Mouse (Mus musculus) intestine, postnatal 0 days (tissue): Measurements from ENCODE around the gene Urm1. TPM values are rescaled to one million over a fixed set of nuclear protein-coding genes. Genes with fewer than 3 reads are reported as not detected.

Experiments used
- ATAC-seq: fragments of 200-750 bp; cut with Nextera tagmentation; 2 replicates; pipeline ENCODE4 v1.8.0; 2017; ENCODE audit warnings: mild to moderate bottlenecking, moderate TSS enrichment, moderate library complexity
- H3K27ac ChIP-seq: fragments of 300-500 bp; sonication (generic); 2 replicates; pipeline ENCODE4 v1.5.1; 2014; ENCODE audit warnings: mild to moderate bottlenecking, low read depth, low read length, moderate library complexity
- H3K27me3 ChIP-seq: fragments of 300-500 bp; sonication (generic); replicated peaks from 2 replicates; pipeline ENCODE4 v1.6.1; 2014; ENCODE audit warnings: low read length, mixed read lengths; ENCODE audit not compliant: control insufficient read depth, insufficient read depth
- H3K36me3 ChIP-seq: fragments of 300-500 bp; sonication (generic); 2 replicates; pipeline ENCODE4 v1.6.1; 2014; ENCODE audit warnings: mild to moderate bottlenecking, moderate library complexity; ENCODE audit not compliant: control insufficient read depth, insufficient read depth
- H3K4me1 ChIP-seq: fragments of 300-500 bp; sonication (generic); replicated peaks from 2 replicates; pipeline ENCODE4 v1.6.1; 2014; ENCODE audit warnings: antibody characterized with exemption, low read length, mixed read lengths; ENCODE audit not compliant: control insufficient read depth, insufficient read depth
- H3K4me2 ChIP-seq: fragments of 300-500 bp; sonication (generic); replicated peaks from 2 replicates; pipeline ENCODE4 v1.6.1; 2014; ENCODE audit warnings: low read depth, mild to moderate bottlenecking, moderate library complexity
- H3K4me3 ChIP-seq: fragments of 300-500 bp; sonication (generic); 2 replicates; pipeline ENCODE4 v1.5.1; 2014; ENCODE audit warnings: low read depth, low read length
- H3K9ac ChIP-seq: fragments of 300-500 bp; sonication (generic); 2 replicates; pipeline ENCODE4 v1.6.1; 2014; ENCODE audit warnings: mild to moderate bottlenecking, low read depth, low read length
- H3K9me3 ChIP-seq: fragments of 300-500 bp; sonication (generic); 2 replicates; pipeline ENCODE4 v1.6.1; 2016; ENCODE audit warnings: mixed run types; ENCODE audit not compliant: control insufficient read depth
- CTCF ChIP-seq: sonication (generic); IDR thresholded peaks from 2 replicates; pipeline ENCODE4 v1.5.1; 2016; ENCODE audit warnings: low read depth, mild to moderate bottlenecking, control low read depth, antibody characterized with exemption, moderate library complexity
- WGBS: fragments of 180-500 bp; shearing (Covaris S2); extraction: QIAGEN DNeasy Blood & Tissue Kit; methylation state at CpG from one replicate; pipeline ENCODE4 v1.1.7; 2014; 5-methylcytosine and 5-hydroxymethylcytosine counted together
- polyA plus RNA-seq: library from polyadenylated mRNA; unstranded; fragments of >200 nt; fragmentation: Nextera tagmentation; extraction: Ambion mirVana; gene quantifications from 2 replicates; pipeline ENCODE4 v1.2.1, GENCODE M21; 2015

Urm1 gene
- polyA plus RNA-seq, 1 experiment from 2014 or later, result 24.9 TPM

- H3K4me1 ChIP-seq, result no peaks in the 10 kb centered on the region
- no peak overlapping the region for H3K27ac ChIP-seq
- no peak overlapping the region for H3K4me2 ChIP-seq
- no peak overlapping the region for H3K9ac ChIP-seq
- no peak for ATAC-seq
- no peaks in the 10 kb centered on the region for H3K36me3 ChIP-seq
- H3K9me3 ChIP-seq, result no peaks in the 10 kb centered on the region
- no peak overlapping the region for H3K4me3 ChIP-seq
- peak; percentile 27; the same call in 1 of the 2 replicates for TF ChIP-seq CTCF
- H3K27me3 ChIP-seq, result no peaks in the 10 kb centered on the region
- 48% methylated on average over 2 of the region's 2 CpGs for WGBS
Measured at GRCm38 (mm10) chr2:29857341-29857740, 37.5 kb downstream of the Urm1 start.

GRCm38 (mm10) chr2:29857967-29858366, 38.1 kb downstream of the Urm1 start:
- Histone ChIP-seq H3K4me1 (no peaks in the 10 kb centered on the region), H3K9ac (no peak overlapping the region), H3K4me2 (no peak overlapping the region), H3K27ac (no peak overlapping the region), H3K36me3 (no peaks in the 10 kb centered on the region), H3K27me3 (no peaks in the 10 kb centered on the region), H3K9me3 (no peaks in the 10 kb centered on the region), H3K4me3 (no peak overlapping the region)
- no peak for ATAC-seq
- no peak for TF ChIP-seq CTCF
- 71% methylated on average over 5 of the region's 5 CpGs for WGBS

- 0 out of 2 replicates have a peak, but pooled peaks have one; percentile 22 for ATAC-seq
- TF ChIP-seq CTCF, result peak; percentile 81
- no peaks in the 10 kb centered on the region for H3K27me3 ChIP-seq
Measured at GRCm38 (mm10) chr2:29858748-29859473, 39.0 kb downstream of the Urm1 start.

GRCm38 (mm10) chr2:29865125-29865524, 45.2 kb downstream of the Urm1 start:
- 65% methylated on average over 4 of the region's 4 CpGs for WGBS
- Histone ChIP-seq H3K4me3 (no peak overlapping the region), H3K36me3 (no peaks in the 10 kb centered on the region), H3K27me3 (no peaks in the 10 kb centered on the region), H3K27ac (no peak overlapping the region), H3K9me3 (no peaks in the 10 kb centered on the region), H3K4me1 (no peaks in the 10 kb centered on the region; the same call in 1 of the 2 replicates), H3K9ac (no peak overlapping the region), H3K4me2 (no peak overlapping the region)
- no peak for TF ChIP-seq CTCF
- no peak for ATAC-seq

More at GRCm38 (mm10) chr2:29858748-29859473, 39.0 kb downstream of the Urm1 start:
- Histone ChIP-seq H3K4me3 (no peak overlapping the region), H3K9me3 (no peaks in the 10 kb centered on the region), H3K9ac (no peak overlapping the region), H3K27ac (no peak overlapping the region), H3K4me1 (no peaks in the 10 kb centered on the region), H3K36me3 (no peaks in the 10 kb centered on the region), H3K4me2 (no peak overlapping the region)
- WGBS, result 8% methylated on average over 5 of the region's 5 CpGs

- Histone ChIP-seq H3K36me3 (no peaks in the 10 kb centered on the region), H3K9ac (peak within 1 kb of the TSS; percentile 43), H3K9me3 (no peaks in the 10 kb centered on the region), H3K27me3 (no peaks in the 10 kb centered on the region), H3K4me3 (peak within 1 kb of the TSS; percentile 55), H3K27ac (peak within 1 kb of the TSS; percentile 24), H3K4me1 (no peaks in the 10 kb centered on the region; the same call in 1 of the 2 replicates), H3K4me2 (peak within 1 kb of the TSS; percentile 95)
- under 1% methylated on average over 44 of the region's 44 CpGs for WGBS
- TF ChIP-seq CTCF, result peak; percentile 98
- ATAC-seq, result peak; percentile 85
Measured at GRCm38 (mm10) chr2:29868949-29869645, 49.2 kb downstream of the Urm1 start, which contains the start of gene Cercam. Cercam (plus strand) TSS chr2:29869164.
